Mouse (Mus musculus): ENCODE measurements around the gene Hspg2.

DNA sequence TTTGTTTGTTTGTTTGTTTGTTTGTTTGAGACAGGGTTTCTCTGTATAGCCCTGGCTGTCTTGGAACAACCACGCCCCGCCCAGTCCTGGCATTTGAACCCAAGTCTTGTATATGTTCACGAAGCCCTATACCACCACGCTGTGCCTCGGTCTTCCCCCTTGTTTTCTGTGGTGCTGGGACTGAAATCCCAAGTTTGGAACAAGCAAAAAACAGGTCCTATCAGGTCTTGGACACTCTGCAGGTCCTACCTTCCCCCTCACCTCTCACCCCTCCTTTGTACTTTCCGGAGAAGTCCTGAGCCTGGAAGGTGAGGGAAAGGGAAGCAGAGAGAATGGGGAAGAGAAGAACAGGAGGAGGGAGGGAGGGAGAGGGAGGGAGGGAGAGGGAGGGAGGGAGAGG is 16.4 kb upstream of the Hspg2 start:
- TF ChIP-seq ZC3H11A (IDR thresholded peaks at IDR 0.05; ENCODE audit: borderline replicate concordance, low read depth, low read length) (no peak), ZNF384 (IDR thresholded peaks at IDR 0.05; ENCODE audit: low read depth, low read length) (no peak), MAFK (IDR thresholded peaks at IDR 0.05; ENCODE audit: insufficient read depth, low read depth, low read length) (no peak)

Measured in ES-E14 (cell line).